Mouse (Mus musculus): ENCODE data around the gene Cbr4. TPM values are rescaled to one million over a fixed set of nuclear protein-coding genes. Genes with fewer than 3 reads are reported as not detected.
A peak's percentile ranks its signal among the peaks of the same experiment; 100 is the strongest.

Cbr4 gene
- total RNA-seq, 2 experiments from 2014 or later, result 18.6 to 19.1 TPM

- TF ChIP-seq CTCF (IDR thresholded peaks at IDR 0.05), result no peak
- H3K4me3 ChIP-seq, result no peak overlapping the region
- no peak overlapping the region for H3K27ac ChIP-seq
- no peak for DNase-seq (ENCODE audit: extremely low spot score in 1 of 2, low spot score in 2 of 2)
- intact Hi-C loops (cut with DNase I), result no loop called here
These were observed 40.7 kb downstream of the Cbr4 start for GRCm38 (mm10) chr8:61528197-61528596.

- no peak for DNase-seq (ENCODE audit: extremely low spot score in 1 of 2, low spot score in 2 of 2)
- intact Hi-C loops (cut with DNase I), result no loop called here
- Histone ChIP-seq H3K27ac (no peak overlapping the region), H3K4me3 (no peak overlapping the region)
- TF ChIP-seq CTCF (IDR thresholded peaks at IDR 0.05), result no peak
These were observed 41.1 kb downstream of the Cbr4 start for GRCm38 (mm10) chr8:61528642-61529041.

- H3K4me3 ChIP-seq, result no peak overlapping the region
- TF ChIP-seq CTCF (IDR thresholded peaks at IDR 0.05), result peak; percentile 58
- DNase-seq (ENCODE audit: extremely low spot score in 1 of 2, low spot score in 2 of 2), result no peak
- H3K27ac ChIP-seq, result no peak overlapping the region
- intact Hi-C loops (cut with DNase I), result no loop called here
These were observed 44.6 kb downstream of the Cbr4 start for GRCm38 (mm10) chr8:61531944-61532795.

DNA sequence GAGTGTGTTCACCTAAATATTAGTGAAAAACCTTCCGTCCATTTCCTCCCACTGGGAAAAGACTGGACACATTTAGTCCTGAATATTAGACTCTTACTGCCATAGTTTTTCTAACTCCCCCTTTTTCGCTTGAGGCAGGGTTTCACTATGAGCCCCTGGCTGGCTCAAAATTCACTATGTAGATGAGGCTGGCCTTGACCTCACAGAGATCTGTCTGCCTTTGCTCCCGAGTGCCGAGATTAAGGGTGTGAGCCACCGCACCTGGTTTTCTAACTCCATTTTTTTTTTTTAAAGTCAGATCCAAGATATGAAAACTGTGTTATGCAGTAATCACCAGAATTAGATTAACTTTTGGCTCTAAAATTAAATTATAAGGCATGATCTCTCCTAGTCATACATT, 45.3 kb downstream of the Cbr4 start:
- no peak overlapping the region for H3K4me3 ChIP-seq
- no peak for DNase-seq (ENCODE audit: extremely low spot score in 1 of 2, low spot score in 2 of 2)
- TF ChIP-seq CTCF (IDR thresholded peaks at IDR 0.05), result no peak
- no peak overlapping the region for H3K27ac ChIP-seq
- intact Hi-C loops (cut with DNase I), result no loop called here

- no peak for TF ChIP-seq CTCF (IDR thresholded peaks at IDR 0.05)
- no peak for DNase-seq (ENCODE audit: extremely low spot score in 1 of 2, low spot score in 2 of 2)
- Histone ChIP-seq H3K4me3 (no peak overlapping the region), H3K27ac (no peak overlapping the region)
- intact Hi-C loops (cut with DNase I), result no loop called here
These were observed 45.9 kb downstream of the Cbr4 start for GRCm38 (mm10) chr8:61533356-61533926.

DNA sequence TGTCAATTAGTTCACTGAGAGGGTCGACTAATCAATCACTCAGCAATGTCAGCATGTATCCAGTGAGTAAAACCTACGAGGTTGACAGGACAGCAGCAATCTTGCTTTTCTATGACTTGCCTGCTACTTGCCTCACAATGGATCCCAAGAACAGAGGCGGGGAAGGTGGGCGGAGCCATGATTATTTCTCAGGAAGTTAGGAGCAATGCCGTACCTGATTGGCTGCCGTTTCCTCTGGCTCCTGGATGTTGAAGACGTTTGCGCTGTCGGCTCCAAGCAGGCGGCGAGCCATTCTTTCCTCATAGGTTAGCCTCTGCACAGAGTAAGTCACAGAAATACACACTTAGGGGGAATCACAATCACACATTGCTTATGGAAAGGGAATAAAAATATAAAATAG, 47.9 kb downstream of the Cbr4 start:
- intact Hi-C loops (cut with DNase I), result loop anchor here (5.0 kb wide), 2 partner anchors 152 to 522 kb away; no protein-coding TSS in a partner anchor
- no peak overlapping the region for H3K4me3 ChIP-seq
- H3K27ac ChIP-seq, result no peak overlapping the region
- no peak for DNase-seq (ENCODE audit: extremely low spot score in 1 of 2, low spot score in 2 of 2)
- no peak for TF ChIP-seq CTCF (IDR thresholded peaks at IDR 0.05)

DNA sequence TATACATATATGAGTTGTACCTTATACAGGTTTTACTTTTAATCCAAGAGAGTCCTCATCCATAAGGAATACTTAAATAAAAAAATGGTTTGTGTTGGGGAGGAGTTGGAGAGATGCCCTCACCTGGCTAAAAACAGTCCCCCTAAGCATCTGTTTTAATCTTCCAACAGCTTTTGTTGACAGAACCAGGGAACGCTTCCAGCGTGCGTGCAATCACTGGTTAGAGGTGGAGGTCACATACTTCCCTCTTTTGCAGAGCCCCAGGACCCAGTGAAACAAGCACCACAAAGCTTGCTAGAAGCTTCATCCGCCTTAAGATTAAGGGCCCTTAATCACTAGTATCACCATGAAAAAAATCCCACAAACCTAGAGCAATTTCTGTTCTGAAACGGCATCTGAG, 49.9 kb downstream of the Cbr4 start:
- intact Hi-C loops (cut with DNase I), result loop anchor here (5.0 kb wide), 2 partner anchors 150 to 520 kb away; no protein-coding TSS in a partner anchor
- H3K27ac ChIP-seq, result no peak overlapping the region

DNA sequence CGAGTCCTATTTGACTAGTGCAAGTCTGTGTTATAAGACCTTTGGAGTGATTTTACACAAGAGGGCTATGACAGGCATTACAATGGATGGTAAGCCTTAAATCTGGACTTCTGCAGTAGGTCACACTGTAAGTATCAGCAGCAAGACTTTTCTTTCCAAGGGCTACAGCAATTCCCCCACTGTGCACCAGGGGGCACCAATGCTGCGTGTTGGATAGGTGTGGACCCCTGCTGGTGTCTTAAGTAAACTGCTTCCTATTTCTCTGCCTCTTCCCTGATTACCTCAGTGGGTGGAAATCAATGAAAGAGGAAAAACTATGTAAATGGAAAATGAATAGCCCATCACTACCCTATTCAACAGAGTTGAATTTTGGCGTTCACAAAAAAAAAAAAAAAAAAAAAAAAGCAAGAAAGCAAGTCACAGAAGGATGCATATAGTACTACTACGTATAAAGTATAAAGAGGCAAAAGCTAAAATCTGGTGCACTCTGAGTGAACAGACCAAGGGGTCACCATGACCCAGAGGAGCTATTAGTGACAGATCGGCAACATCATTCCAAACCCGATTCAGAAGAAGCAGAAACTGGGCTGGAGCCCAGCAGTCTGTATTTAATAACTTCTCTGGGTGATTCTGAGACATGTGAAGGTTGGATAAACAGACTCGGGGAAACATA, 52.4 kb downstream of the Cbr4 start:
- DNase-seq (ENCODE audit: extremely low spot score in 1 of 2, low spot score in 2 of 2), result peak; percentile 80 to 87
- Histone ChIP-seq H3K4me3 (no peak overlapping the region), H3K27ac (no peak overlapping the region)
- intact Hi-C loops (cut with DNase I), result loop anchor here (1.0 to 5.0 kb wide), 4 partner anchors 147 to 517 kb away; no protein-coding TSS in a partner anchor
- TF ChIP-seq CTCF (IDR thresholded peaks at IDR 0.05), result peak; percentile 99

More for the DNA sequence above, 49.9 kb downstream of the Cbr4 start:
- no peak overlapping the region for H3K4me3 ChIP-seq
- no peak for TF ChIP-seq CTCF (IDR thresholded peaks at IDR 0.05)
- DNase-seq (ENCODE audit: extremely low spot score in 1 of 2, low spot score in 2 of 2), result no peak

- no peak overlapping the region for H3K27ac ChIP-seq
- no peak for TF ChIP-seq CTCF (IDR thresholded peaks at IDR 0.05)
- DNase-seq (ENCODE audit: extremely low spot score in 1 of 2, low spot score in 2 of 2), result no peak
- intact Hi-C loops (cut with DNase I), result no loop called here
- no peak overlapping the region for H3K4me3 ChIP-seq
These were observed 62.1 kb downstream of the Cbr4 start for GRCm38 (mm10) chr8:61549585-61549984.

- no peak for DNase-seq (ENCODE audit: extremely low spot score in 1 of 2, low spot score in 2 of 2)
- no peak overlapping the region for H3K4me3 ChIP-seq
- no peak overlapping the region for H3K27ac ChIP-seq
- intact Hi-C loops (cut with DNase I), result no loop called here
- TF ChIP-seq CTCF (IDR thresholded peaks at IDR 0.05), result peak; percentile 36
These were observed 62.6 kb downstream of the Cbr4 start for GRCm38 (mm10) chr8:61550006-61550748.

- DNase-seq (ENCODE audit: extremely low spot score in 1 of 2, low spot score in 2 of 2), result no peak
- no peak for TF ChIP-seq CTCF (IDR thresholded peaks at IDR 0.05)
- H3K4me3 ChIP-seq, result no peak overlapping the region
- intact Hi-C loops (cut with DNase I), result no loop called here
- H3K27ac ChIP-seq, result no peak overlapping the region
These were observed 64.7 kb downstream of the Cbr4 start for GRCm38 (mm10) chr8:61552221-61552620.

All from left cerebral cortex, adult 2 months (tissue).